Mouse (Mus musculus): Measurements from ENCODE around the gene Cphx3.
"Not testable (repeated sequence)": the region's sequence is repeated elsewhere in the genome, so short reads cannot be mapped to it uniquely, and the experiment has no call there.

The Cphx3 gene

GRCm38 (mm10) chr14:26081997-26082396, at the start of gene Cphx3:
Cphx3 (plus strand) TSS chr14:26082297.
- not testable (repeated sequence) for ATAC-seq (ENCODE audit: low TSS enrichment)

DNA sequence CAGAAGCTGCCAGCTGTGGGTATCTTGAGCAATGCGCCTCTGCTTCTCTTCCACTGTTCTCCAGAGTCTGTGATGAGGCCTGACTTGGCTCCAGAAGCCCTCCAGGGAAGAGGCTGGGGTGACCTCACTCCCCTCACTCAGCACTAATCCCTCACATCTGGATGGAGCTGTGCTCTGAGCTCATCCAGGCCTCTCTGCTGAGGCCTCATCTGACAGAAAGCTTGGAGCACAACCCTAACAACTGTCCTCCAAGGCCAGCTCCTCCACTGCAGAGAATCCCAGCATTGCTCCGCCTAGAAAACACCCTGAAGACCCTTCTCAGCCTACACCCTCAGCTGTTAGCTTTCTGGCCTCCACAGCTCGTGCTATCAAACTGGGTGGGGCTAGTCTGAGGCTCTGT, 47.7 kb upstream of the Cphx3 start:
- not testable (repeated sequence) for ATAC-seq (ENCODE audit: low TSS enrichment)

DNA sequence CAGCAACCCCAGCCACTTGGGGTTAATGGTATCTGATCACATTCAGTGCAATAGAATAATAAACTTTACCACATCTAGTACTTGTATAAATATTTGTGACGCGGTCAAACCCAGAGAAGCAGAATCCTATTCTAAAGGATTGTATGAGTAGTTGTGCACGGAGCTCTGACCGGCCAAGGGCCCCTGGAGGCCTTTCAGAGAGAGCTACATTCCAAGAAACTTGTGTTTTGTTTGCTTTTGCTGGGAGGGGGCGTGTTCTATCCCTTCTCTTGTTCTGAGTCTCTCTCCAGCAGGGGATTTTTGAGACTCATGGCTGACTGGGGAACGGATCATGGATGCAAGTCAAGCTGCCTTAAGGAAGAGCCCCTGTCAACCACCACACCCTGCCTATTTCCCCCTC, 46.7 kb upstream of the Cphx3 start:
- not testable (repeated sequence) for ATAC-seq (ENCODE audit: low TSS enrichment)

DNA sequence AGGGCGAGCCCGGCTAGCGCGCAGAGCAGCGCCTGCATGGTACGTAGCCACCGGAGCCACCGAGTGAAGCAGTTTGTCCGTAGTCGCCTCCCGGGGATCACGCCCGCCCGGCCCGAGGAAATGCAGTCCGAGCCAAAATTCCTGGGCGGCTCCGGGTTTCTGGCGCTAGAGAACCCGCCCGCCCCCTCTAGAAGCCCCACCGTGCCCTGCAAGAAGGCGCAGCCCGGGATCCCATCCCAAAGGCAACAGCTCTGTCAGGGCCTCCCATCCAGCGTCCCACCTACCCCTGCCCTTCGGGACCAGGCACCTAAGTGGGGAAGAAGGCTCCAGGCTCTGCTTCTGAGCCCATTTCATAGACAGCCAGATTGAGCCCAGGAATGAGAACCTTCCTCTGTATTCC, 39.5 kb upstream of the Cphx3 start, which contains the start of gene Gm9780:
TSS of gene Gm9780 (minus strand) at position 101 of the 400 bp plus-strand sequence.
- not testable (repeated sequence) for ATAC-seq (ENCODE audit: low TSS enrichment)

GRCm38 (mm10) chr14:26045007-26045406, 37.1 kb upstream of the Cphx3 start:
- ATAC-seq (ENCODE audit: low TSS enrichment) = not testable (repeated sequence)

DNA sequence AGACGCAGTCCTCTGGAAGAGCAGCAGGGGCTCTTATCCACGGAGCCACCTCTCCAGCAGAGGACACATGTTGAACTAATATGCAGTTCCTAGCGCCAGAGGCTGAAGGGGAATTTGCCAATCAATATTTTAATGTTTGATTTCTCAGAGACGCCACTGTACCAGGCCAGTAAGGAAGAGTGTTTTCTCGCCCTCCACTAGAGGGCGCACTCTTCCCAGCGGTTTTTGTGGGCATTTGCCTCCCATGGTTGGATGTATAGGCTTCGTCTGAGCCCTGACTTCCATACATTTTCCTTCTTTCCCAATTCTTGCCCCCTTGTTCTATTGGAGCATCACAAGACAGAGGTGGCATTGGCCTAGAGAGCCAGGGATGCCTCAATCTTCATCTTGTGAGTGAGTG, 35.1 kb upstream of the Cphx3 start:
- not testable (repeated sequence) for ATAC-seq (ENCODE audit: low TSS enrichment)

DNA sequence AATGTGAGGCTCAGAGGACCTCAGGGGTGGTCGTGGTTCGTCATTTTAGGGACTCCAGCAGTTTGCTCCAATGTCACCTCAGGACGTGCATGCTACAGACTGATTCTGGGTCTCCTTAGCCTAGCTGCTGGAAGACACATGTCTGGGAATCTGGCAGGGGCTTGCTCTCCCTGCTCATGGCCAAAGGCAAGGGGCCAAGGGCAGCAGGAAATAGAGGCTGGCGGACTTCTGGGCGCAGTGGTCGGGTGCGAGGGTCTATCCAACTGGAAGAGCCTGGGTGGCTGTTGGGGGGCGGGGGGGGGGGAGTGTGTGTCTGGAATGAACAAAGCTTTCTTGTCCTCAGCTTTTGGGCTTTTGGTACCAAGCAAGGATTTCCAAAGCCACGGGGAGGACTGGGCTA, 33.3 kb upstream of the Cphx3 start:
- ATAC-seq (ENCODE audit: low TSS enrichment) = not testable (repeated sequence)

- ATAC-seq (ENCODE audit: low TSS enrichment) = not testable (repeated sequence)
These were observed 23.9 kb upstream of the Cphx3 start for GRCm38 (mm10) chr14:26058184-26058583.

DNA sequence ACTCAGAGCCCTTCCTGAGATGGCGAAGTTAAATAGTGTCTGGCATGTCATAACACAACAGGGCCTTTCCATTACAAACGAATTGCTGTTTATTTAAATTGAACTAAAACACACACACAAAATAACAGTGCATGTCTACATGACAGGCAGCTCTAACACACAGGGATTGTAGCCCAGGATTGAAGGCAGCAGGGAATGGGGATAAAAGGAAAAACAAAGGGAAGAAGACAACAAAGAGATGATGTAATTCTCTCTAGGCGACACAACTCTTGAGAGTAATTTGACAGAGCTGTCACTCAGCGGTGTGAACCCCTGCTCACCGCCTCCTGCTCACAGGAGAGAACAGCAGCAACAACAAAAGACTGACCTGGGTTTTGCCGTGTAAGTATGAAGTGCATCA, 22.7 kb upstream of the Cphx3 start:
- not testable (repeated sequence) for ATAC-seq (ENCODE audit: low TSS enrichment)

DNA sequence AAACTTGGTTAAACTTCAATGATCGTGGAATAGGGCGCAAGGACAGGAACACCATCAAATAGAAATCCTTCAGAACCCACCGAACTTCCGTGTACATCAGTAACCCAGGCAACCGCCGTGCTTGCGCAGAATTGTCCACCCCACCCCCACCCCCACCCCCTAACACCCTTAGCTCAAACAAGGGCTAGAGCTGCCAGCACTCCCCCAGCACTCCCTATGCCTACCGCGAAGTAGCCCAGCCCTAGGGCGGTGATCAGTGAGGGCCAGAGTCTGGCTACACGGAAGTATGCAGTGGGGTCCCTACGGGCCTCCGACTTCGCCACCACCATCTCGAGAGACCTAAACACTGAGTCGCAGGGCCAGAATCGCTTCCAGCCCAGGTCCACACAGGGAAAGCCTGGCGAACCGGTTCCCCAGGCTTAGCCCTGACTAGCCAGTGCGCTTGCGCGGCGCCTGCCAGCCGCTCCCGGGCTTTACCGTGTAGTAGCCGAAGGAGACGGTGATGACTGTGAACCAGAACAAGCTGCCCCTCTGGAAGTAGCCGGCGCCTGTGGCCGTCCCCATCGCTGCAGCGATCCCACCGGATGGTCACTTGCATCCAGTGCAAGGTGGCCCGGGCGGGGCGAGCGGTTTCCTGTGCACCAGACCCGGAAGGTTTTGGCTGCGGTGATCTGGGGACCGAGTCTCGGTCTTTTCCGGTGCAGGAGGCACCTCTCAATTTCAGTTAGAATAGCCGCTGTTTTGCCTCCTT, 15.3 kb upstream of the Cphx3 start:
- peak; percentile 83 for ATAC-seq (ENCODE audit: low TSS enrichment)

DNA sequence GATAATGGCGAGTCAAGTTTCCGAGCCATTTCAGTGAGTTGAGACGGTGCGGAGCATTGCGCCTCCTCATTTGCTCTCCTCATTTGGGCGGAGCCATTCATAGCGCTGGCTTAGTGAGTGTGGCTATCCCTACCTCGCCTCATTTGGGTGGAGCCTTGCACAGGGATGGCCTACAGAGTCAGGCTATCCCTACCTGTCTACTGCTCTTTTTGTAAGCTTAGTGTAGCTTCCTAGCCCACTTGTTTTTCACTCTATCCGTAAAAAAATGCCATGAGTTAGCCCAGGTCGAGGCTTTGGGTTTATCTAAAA, 14.8 kb upstream of the Cphx3 start, which contains the start of gene Tmem254c:
TSS of gene Tmem254c (minus strand) at position 31 of the 309 bp plus-strand sequence.
- ATAC-seq (ENCODE audit: low TSS enrichment) = peak; percentile 89

DNA sequence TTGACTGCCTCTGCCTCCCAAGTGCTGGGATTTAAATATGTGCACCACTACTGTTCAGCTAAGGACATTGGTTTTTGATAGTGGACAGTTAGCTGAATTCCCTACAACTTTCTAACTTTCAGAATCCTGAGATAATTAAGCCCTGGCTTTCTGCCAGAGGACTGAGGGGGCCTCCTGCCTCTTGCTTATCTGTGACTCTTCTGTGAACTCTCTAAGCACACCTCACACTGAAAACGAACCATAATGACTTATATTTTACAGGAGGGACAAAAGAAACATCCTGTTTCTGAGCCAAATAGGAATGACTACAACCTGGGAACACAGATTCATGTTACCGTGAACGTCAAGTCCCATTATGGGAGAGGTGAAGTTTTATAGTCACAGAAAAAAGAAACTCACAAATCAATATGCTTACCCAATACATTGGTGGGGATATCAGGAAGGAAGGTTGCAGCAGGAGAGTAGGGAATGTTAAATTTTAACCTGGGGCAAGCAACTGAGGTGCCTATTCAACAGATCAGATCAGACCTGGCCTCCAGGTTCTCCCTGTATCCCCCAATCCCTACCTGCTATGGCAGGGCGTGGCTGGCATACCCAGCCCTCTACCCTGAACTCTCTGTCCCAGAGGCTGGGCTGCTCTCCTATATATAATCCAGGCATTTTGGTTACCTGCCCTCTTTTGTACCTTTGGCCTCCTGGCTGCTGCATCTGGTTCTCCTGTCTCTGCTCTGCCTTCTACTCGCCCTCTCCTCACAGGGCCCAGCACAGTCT, 5.3 kb upstream of the Cphx3 start:
- ATAC-seq (ENCODE audit: low TSS enrichment) = not testable (repeated sequence)

DNA sequence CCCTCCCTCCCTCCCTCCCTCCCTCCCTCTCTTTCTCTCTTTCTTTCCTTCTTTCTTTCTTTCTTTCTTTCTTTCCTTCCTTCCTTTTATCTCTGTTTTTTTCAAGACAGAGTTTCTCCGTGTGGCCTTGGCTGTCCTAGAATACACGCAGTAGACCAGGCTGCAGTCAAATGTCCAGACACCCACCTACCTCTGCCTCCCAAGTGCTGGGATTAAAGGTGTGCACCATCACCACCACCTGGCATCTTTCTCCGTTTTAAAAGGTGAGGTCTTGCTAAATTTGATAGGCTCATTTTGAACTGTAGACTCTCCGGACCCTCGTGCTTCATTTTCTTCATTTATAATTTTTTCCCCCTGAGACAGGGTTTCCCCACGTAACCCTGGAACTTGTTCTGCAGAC, 881 bp upstream of the Cphx3 start, which contains the start of gene Cphx2:
TSS of gene Cphx2 (plus strand) at position 301 of the 400 bp plus-strand sequence.
- not testable (repeated sequence) for ATAC-seq (ENCODE audit: low TSS enrichment)

- ATAC-seq (ENCODE audit: low TSS enrichment) = not testable (repeated sequence)
These were observed 15.5 kb downstream of the Cphx3 start for GRCm38 (mm10) chr14:26097622-26098021.

GRCm38 (mm10) chr14:26118150-26118549, 36.1 kb downstream of the Cphx3 start, which contains the start of gene Duxbl2:
Duxbl2 (plus strand) TSS chr14:26118349.
- not testable (repeated sequence) for ATAC-seq (ENCODE audit: low TSS enrichment)

DNA sequence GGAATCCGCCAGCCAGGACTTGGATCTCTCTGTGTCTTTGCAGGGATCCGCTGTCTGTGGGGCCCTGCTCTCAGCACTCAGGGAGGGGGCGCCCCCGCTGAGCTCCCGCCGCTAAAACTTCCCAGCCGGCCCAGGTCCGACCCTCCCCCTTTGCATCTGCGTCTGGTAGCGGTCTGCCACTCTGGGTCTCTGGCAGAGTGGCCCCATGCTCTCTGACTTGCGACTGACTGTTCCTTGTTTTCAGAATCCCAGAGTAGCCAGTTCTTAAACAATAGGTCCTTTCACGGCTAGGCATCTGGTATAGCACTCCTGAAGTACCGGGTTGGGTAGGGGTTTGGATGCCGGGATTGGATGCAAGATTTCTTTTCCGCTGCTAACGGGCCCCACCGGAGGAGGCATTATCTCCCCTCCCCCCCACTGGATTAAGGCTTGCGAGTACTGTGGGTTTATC, 36.5 kb downstream of the Cphx3 start:
- ATAC-seq (ENCODE audit: low TSS enrichment) = peak; percentile 47; the same call in 1 of the 2 replicates

DNA sequence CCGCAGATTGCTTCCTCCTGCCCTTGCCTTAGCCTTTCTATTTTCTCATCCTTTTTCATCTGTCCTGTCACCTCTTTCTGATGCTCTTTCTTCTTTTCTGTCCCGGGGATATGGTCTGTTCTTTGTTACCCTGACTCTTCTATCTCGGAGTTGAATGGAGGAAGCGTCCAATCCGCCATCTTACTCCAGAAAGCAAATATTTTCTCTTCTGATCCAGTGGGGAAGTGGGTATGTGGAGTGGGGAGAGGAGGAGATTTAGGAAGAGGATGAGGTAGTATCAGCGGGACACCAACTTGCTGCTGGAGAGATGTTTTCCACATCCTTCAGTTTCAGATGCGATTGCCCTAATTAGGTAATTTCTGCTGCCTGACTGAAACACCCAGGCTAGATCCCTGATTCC, 37.0 kb downstream of the Cphx3 start:
- not testable (repeated sequence) for ATAC-seq (ENCODE audit: low TSS enrichment)

- ATAC-seq (ENCODE audit: low TSS enrichment) = not testable (repeated sequence)
These were observed 65.0 kb downstream of the Cphx3 start for GRCm38 (mm10) chr14:26147095-26147494.

DNA sequence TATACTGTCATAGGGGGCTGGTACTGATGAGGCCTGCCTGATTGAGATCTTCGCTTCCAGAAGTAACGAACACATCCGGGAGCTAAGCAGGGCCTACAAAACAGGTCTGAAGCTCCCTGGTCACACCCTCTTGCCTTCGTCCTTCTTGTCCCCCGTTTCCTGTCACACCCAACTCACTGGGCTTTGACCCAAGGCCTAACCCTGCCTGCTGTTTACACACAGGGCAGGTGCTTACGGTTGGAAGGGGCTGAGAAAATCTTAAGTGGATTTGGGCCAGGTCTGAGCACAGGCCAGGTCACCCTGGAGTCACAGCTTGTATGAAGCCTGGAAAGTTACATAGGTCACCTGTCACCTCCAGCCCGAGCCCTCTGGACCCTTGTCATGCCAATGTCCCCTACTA, 73.9 kb downstream of the Cphx3 start:
- not testable (repeated sequence) for ATAC-seq (ENCODE audit: low TSS enrichment)

DNA sequence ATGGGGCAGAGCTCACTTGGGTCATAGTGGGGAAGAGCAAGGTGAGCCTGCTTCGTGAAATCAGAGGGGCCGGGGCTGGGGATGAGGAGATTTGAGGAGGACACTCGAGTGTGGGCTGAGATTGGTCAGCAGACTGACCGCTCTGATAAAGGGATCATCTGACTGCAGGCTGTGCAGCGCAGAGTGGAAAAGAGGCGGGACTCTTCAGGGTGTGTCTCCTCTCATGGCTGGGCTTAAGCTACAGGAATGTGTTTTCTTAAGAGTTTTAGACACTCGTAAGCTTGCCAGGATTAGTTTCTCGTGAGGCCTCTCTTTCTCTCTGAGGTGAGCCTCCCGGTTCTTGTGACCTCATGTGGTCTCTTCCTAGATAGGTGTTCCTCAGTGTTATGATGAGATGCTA, 79.1 kb downstream of the Cphx3 start:
- not testable (repeated sequence) for ATAC-seq (ENCODE audit: low TSS enrichment)

DNA sequence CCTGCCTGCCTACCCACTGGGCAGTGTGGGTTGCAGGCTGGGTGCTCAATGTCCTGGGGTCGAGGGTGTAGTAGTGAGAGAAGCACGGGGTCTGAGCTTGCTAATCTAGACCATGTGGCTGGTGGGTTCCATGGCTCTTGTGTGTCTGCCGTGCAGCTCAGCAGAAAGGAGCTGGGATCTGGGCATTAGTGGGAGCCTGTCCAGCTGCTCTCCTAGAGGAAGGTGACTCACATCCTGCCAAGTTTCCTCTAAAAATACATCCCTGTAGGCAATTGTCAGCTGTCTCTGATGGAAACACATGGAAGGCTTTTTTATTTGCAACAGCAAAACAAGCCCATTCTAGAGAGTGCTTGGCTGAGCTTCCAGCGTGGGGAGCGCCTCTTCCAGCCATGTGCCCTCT, 80.3 kb downstream of the Cphx3 start:
- peak; percentile 86 for ATAC-seq (ENCODE audit: low TSS enrichment)

GRCm38 (mm10) chr14:26165266-26165665, 83.2 kb downstream of the Cphx3 start:
- ATAC-seq (ENCODE audit: low TSS enrichment) = not testable (repeated sequence)

GRCm38 (mm10) chr14:26173955-26174354, 91.9 kb downstream of the Cphx3 start:
- ATAC-seq (ENCODE audit: low TSS enrichment) = not testable (repeated sequence)

Data from frontal cortex, adult (tissue).